Mouse (Mus musculus): Measurements from ENCODE around the gene Zfp839. TPM values are rescaled to one million over a fixed set of nuclear protein-coding genes. Genes with fewer than 3 reads are reported as not detected.

The Zfp839 gene
- polyA plus RNA-seq, 1 experiment from 2014 or later: 6.2 TPM

DNA sequence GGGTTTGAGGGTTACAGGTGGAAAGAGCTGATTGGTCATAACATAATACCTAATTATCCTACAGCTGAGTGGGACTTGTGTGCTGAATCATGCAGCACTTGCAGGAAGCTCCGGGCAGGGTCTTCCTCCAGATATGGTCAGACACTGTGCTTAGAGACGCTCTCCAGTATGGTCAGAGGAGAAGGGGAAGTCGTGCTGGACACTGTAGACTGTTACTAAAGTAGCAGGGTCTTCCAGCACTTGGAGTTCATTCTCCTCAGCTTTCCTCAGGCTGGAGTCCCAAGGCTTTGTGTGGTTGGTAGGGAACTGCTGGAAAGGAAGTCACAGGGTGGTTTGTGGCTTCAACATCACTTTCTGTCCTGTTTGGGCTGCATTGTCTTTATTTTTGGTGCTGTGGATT, 57.8 kb downstream of the Zfp839 start:
- 75% methylated on average over 3 of the region's 3 CpGs for WGBS
- H3K27me3 ChIP-seq (ENCODE audit: low read depth, poor library complexity, severe bottlenecking): no peaks in the 10 kb centered on the region
- peaks cover 3% of the 10 kb centered on the region; the same call in 1 of the 2 replicates for H3K36me3 ChIP-seq
- H3K9me3 ChIP-seq (replicated peaks): no peaks in the 10 kb centered on the region
- H3K4me3 ChIP-seq: no peak overlapping the region
- no peak for DNase-seq (ENCODE audit: low spot score)
- H3K27ac ChIP-seq: no peak overlapping the region
- H3K4me1 ChIP-seq: 0 out of 2 replicates have a peak, but pooled peaks cover 3% of the 10 kb centered on the region

DNA sequence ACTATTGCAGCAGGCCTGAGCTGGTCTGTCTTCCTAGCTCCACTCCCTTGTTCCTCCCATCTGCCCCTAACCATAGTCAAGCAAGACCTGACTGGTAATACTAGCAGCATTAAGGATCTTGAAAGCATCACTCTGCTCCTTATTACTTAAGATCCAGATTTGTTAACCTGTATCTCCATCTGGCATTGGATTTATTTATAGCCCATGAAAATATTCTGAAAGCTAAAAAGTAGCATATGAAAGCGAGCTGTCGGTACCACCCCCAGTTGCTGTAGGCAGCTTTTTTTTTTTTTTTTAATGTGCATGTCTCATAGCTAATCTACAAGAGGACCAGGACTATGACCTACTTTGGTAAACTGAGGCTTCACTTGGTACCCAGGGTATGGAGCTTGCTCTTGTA, 59.9 kb downstream of the Zfp839 start:
- no peak for DNase-seq (ENCODE audit: low spot score)
- Histone ChIP-seq H3K27me3 (ENCODE audit: low read depth, poor library complexity, severe bottlenecking) (no peaks in the 10 kb centered on the region), H3K4me3 (no peak overlapping the region), H3K4me1 (0 out of 2 replicates have a peak, but pooled peaks cover 3% of the 10 kb centered on the region), H3K9me3 (replicated peaks) (no peaks in the 10 kb centered on the region), H3K27ac (no peak overlapping the region), H3K36me3 (peaks cover 8% of the 10 kb centered on the region)
- 90% methylated on average over 2 of the region's 2 CpGs for WGBS

DNA sequence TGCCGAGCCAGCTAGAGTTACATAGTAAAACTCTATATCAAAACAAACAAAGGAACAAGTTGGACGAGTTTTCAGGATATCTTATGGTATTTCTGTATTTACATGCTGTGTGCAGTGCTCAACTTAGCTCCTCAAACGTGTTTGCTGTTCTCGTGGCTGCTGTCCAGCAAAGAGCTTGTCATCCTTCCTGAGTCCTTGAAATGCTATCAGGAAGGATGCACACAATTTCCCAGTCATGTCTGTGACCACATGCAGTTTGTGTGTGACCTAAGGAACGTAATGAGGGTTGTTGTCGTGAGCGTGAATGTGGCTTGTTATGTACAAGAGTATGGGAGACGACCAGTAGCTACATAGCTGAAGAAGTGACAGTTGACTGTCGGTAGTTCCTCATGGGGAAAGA, 65.7 kb downstream of the Zfp839 start:
- Histone ChIP-seq H3K4me3 (no peak overlapping the region), H3K9me3 (replicated peaks) (no peaks in the 10 kb centered on the region), H3K36me3 (peaks cover 40% of the 10 kb centered on the region), H3K4me1 (no peaks in the 10 kb centered on the region), H3K27me3 (ENCODE audit: low read depth, poor library complexity, severe bottlenecking) (no peaks in the 10 kb centered on the region), H3K27ac (no peak overlapping the region)
- DNase-seq (ENCODE audit: low spot score): no peak
- WGBS: 91% methylated on average over 9 of the region's 9 CpGs

Other genes with a start within 250 kb of the Zfp839 start
- 63.3 and 67.9 TPM in 2 replicates for gene Dync1h1, start 248.8 kb upstream of the Zfp839 start, polyA plus RNA-seq (2016; fragmentation: Nextera tagmentation; extraction: Ambion mirVana)
- gene 1700001K19Rik, start 167.6 kb upstream of the Zfp839 start, polyA plus RNA-seq (2016; fragmentation: Nextera tagmentation; extraction: Ambion mirVana): not detected in 2 replicates
- 1,005 and 1,256 TPM in 2 replicates for gene Hsp90aa1, start 147.5 kb upstream of the Zfp839 start, polyA plus RNA-seq (2016; fragmentation: Nextera tagmentation; extraction: Ambion mirVana)
- 24.8 and 27.0 TPM in 2 replicates for gene Wdr20, start 112.3 kb upstream of the Zfp839 start, polyA plus RNA-seq (2016; fragmentation: Nextera tagmentation; extraction: Ambion mirVana)
- gene Mok, start 9.3 kb upstream of the Zfp839 start, polyA plus RNA-seq (2016; fragmentation: Nextera tagmentation; extraction: Ambion mirVana): 6.0 and 6.5 TPM in 2 replicates
- 88.4 and 114 TPM in 2 replicates for gene Cinp, start 38.9 kb downstream of the Zfp839 start, polyA plus RNA-seq (2016; fragmentation: Nextera tagmentation; extraction: Ambion mirVana)
- 6.0 and 6.7 TPM in 2 replicates for gene Tecpr2, start 39.0 kb downstream of the Zfp839 start, polyA plus RNA-seq (2016; fragmentation: Nextera tagmentation; extraction: Ambion mirVana)
- gene Ankrd9, start 128.8 kb downstream of the Zfp839 start, polyA plus RNA-seq (2016; fragmentation: Nextera tagmentation; extraction: Ambion mirVana): 15.2 and 17.2 TPM in 2 replicates
- 7.9 and 9.1 TPM in 2 replicates for gene Rcor1, start 189.1 kb downstream of the Zfp839 start, polyA plus RNA-seq (2016; fragmentation: Nextera tagmentation; extraction: Ambion mirVana)